Mouse (Mus musculus) left cerebral cortex, postnatal 10 days (tissue): ENCODE data around the gene Sema4d. TPM values are rescaled to one million over a fixed set of nuclear protein-coding genes. Genes with fewer than 3 reads are reported as not detected.

ENCODE experiments used
- DNase-seq, 2 experiments: peaks; one replicate each; pipeline ENCODE4 v3.0.0; 2021 to 2022; ENCODE audit warnings: low spot score in 2 of 2, mixed read lengths in 1 of 2; ENCODE audit errors: extremely low spot score in 1 of 2
- intact Hi-C: fragments of 180-260 bp; cut with DNase I; formaldehyde crosslinking; loops from one replicate; pipeline ENCODE4 v1.15.1; 2025
- total RNA-seq, 2 experiments: library from RNA; stranded (reverse); gene quantifications; 2 replicates each; pipeline ENCODE4 v1.2.3; 2021

Gene Sema4d
- total RNA-seq, 2 experiments from 2014 or later: 66.1 to 77.0 TPM

DNA sequence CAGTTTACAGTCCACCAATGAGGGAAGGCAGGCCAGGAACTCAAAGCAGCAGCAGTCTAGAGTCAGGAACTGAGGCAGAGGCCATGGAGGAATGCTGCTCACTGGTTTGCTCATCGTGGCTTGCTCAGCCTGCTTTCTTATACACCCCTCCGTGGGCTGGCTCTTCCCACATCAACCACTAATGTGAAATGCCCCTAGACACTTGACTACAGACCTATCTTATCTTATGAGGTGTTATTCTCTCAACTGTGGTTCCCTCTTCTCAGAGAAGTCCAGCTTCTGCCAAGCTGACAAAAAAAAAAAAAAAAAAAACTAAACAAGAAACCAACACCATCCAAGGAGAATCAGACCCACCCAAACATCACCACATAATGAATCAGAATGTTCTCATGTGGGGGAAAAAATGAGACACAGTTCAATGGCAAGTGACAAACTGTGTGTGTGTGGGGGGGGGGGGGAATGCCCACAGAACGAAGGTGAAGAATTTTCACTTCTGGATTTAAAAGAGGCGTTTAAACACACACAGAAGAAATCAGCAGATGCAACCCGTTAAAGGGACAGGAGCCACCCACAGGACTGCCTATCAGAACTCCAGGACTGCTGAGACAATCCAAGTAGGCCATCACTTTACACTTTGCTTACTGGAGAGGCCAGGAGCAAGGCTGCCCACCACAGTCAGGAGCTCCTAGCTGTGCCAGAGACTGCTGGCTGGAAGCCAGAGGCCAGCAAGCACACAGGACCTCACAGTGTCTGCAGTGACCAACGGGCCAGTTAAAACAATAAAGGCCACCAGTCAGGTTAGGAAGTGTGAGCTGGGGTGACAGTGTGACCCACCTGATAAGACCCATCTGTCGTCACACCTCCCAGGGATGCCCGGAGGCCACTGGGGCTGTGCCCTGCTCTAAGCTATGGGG, 76.9 kb downstream of the Sema4d start:
- intact Hi-C loops: no loop called here
- no peak for DNase-seq

GRCm38 (mm10) chr13:51712022-51712421, 81.5 kb downstream of the Sema4d start:
- DNase-seq: no peak
- intact Hi-C loops: no loop called here

DNA sequence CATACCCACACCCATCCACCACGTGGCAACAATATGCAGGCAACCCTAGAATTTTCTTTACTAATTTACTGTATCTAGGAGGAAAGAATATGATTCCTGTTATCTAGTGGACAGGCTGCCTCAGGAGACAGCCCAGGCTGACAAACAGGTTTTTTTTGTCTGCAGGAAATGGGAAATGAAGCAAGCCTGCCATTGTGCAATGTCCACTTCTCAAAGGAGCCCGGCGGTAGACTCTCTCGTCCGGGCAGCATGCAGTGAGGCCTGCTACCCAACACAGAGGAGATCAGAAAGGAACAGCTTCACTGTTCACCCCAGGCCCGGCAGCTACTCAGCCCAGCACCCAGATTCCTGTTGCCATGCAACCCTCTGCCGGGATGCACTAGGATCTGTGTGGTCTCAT, 82.8 kb downstream of the Sema4d start:
- intact Hi-C loops: no loop called here
- no peak for DNase-seq

- intact Hi-C loops: no loop called here
- no peak for DNase-seq
Observed at GRCm38 (mm10) chr13:51705882-51706854, 87.4 kb downstream of the Sema4d start.

- intact Hi-C loops: no loop called here
- no peak for DNase-seq
Observed at GRCm38 (mm10) chr13:51703893-51704292, 89.7 kb downstream of the Sema4d start.

- no peak for DNase-seq
- intact Hi-C loops: no loop called here
Observed at GRCm38 (mm10) chr13:51698318-51698717, 95.2 kb downstream of the Sema4d start.

DNA sequence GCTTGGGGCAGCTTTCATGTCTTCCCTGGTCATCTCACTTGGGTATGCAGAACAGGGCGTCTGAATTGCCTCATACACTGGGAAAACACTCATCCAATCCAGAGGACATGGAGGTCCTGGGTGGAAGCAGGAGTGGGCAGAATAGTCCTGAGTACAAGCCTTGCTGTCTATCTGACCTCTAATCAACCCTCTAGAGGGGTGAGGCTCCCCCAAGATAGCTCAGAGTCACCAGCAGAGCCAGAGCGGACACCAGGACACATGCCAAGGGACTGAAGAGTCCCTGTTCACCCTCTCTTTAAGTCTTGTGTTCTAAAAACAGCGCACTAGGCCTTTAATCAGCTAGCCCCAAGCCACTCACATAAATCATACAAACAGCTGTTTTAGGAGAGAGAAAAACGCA, 95.7 kb downstream of the Sema4d start:
- intact Hi-C loops: no loop called here
- no peak for DNase-seq

- DNase-seq: peak in 1 of 2 experiments; percentile 14
- intact Hi-C loops: no loop called here
Observed at GRCm38 (mm10) chr13:51697455-51697854, 96.1 kb downstream of the Sema4d start.

DNA sequence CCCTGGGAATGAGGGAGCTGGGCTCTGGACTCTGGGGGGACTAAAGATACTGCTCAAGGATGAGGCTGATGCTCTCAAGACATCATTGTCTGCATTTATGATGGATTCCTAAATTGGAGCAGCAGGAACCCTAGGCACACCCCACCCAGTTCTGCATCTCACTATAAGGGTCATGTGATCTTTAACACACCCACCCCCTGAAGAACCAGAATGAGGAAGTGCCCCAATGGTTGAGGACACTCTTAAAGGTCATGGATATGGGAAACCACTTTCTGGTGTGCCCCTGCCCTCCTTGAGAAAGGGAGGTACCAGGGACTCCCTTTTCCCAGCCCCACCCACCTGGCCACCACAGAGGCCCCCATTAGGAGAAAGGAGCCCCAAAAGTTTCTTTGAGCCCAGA, 97.1 kb downstream of the Sema4d start:
- intact Hi-C loops: no loop called here
- peak in 1 of 2 experiments; percentile 18 for DNase-seq

DNA sequence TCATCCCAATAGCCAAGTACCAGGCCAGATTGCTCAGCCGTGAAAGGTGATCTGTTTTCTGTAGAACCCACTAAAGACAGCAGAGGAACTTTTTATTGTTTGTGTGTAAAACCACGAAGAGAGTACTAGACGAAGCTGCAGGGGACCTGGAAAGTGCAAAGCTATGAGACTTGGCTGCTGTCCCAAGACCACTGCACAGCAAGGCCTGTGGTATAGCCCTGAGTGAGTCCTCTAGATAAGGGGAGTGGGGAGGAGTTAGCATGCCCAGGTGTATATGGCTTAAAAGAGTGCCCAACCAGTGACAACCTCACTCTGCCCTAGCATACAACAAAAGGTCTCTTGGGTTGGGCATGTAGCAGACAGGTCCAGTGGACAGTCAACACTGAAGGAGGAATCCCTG, 104.9 kb downstream of the Sema4d start:
- peak in 1 of 2 experiments; percentile 17 for DNase-seq
- intact Hi-C loops: no loop called here

DNA sequence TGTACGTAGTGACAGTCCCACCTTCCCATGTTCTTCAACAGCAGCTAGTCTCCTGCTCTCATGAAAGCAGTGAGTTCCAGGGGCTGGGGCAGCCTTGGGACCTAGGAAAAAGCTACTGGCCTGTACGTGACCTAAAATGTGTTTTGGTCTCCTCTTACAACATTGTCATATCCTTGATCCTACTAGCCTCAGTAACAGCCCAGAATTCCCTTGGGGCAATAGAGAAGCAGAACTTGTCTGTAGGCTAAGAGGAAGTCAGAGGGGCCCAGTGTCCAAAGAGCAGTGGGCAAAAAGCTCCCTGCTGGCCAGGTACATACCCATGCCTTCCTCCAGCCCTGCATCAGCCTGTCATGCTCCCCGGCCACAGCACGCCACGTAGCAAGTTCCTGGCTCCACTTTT, 106.6 kb downstream of the Sema4d start:
- DNase-seq: peak in 1 of 2 experiments; percentile 21
- intact Hi-C loops: no loop called here

GRCm38 (mm10) chr13:51685290-51685966, 108.1 kb downstream of the Sema4d start:
- DNase-seq: peak in 1 of 2 experiments; percentile 11
- intact Hi-C loops: no loop called here

DNA sequence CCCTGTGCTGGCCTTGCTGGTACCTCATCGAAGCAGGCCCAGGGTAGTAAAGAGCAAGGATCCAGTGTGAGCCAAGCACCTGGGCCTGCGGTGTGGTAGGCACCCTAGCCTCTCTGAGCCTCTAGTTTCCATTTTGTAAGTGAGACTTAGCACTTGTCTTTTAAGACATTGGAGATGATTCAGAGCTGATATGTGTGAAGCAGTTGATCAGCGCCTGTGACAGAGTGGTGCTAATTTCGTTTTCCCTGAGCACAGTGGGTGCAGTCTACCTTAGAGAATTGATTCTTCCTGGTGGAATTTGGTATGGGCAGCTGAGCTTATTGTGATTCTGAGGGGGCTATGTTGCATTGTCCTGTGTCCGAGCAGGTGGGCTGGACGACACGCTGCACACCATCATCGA, 111.9 kb downstream of the Sema4d start:
- intact Hi-C loops: no loop called here
- peak in 1 of 2 experiments; percentile 12 for DNase-seq

DNA sequence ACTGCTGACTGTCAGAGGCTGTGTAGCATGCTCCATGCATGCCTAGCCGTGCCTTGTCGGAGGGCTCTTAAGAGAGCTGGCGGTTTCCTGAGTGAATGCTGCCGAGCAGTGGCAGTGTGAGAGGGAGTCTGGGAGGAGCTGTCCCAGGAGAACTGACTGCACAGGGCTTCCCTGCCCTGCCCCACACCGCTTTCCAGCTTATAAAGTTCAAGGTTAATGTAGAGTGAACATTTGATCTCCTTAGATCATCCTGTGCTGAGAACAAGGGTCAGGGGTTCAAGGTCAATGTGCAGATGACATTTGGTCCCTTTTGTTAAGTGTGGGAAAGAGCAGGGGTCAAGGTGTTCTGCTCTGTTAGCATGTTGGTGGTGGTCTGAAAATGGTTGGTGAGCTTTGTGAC, 112.5 kb downstream of the Sema4d start:
- intact Hi-C loops: no loop called here
- peak in 1 of 2 experiments; percentile 17 for DNase-seq

- no peak for DNase-seq
- intact Hi-C loops: no loop called here
Observed at GRCm38 (mm10) chr13:51679332-51679731, 114.2 kb downstream of the Sema4d start.

- intact Hi-C loops: no loop called here
- DNase-seq: peak in 1 of 2 experiments; percentile 24
Observed at GRCm38 (mm10) chr13:51678687-51679086, 114.9 kb downstream of the Sema4d start.

- DNase-seq: peak in 1 of 2 experiments; percentile 21
- intact Hi-C loops: no loop called here
Observed at GRCm38 (mm10) chr13:51677630-51678185, 115.8 kb downstream of the Sema4d start.

DNA sequence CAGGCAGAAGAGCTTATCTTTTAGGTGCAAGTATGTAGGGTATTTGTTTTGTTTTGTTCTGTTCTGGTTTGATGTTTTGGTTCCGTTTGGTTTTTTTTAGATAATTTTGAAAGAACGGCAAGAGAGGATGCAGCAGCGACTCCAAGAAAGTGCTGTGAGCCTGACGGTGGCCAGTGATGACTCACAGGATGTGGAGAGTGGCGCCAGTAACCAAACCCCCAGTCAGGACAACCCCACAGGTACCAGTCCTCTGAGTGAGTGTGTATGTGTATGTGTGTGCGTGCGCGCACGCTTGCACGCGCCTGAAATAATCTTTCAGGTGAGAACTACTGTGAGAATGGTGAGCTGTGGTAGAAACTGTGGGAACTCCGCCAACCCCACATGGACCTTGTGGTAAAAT, 116.5 kb downstream of the Sema4d start:
- intact Hi-C loops: no loop called here
- DNase-seq: peak in 1 of 2 experiments; percentile 21

- DNase-seq: peak in 1 of 2 experiments; percentile 53
Observed at GRCm38 (mm10) chr13:51676641-51677040, 116.9 kb downstream of the Sema4d start.

More at GRCm38 (mm10) chr13:51676641-51677040, 116.9 kb downstream of the Sema4d start:
- intact Hi-C loops: no loop called here
